Mouse (Mus musculus) frontal cortex, postnatal 25 days (tissue): ENCODE measurements around the gene Rimkla.

Source experiments
- DNase-seq, 2 experiments: peaks; one replicate each; pipeline ENCODE4 v3.0.0; 2022; ENCODE audit warnings: low spot score in 2 of 2

Rimkla gene

GRCm38 (mm10) chr4:119417894-119418293 lies 74.5 kb downstream of the Rimkla start:
- no peak for DNase-seq

DNA sequence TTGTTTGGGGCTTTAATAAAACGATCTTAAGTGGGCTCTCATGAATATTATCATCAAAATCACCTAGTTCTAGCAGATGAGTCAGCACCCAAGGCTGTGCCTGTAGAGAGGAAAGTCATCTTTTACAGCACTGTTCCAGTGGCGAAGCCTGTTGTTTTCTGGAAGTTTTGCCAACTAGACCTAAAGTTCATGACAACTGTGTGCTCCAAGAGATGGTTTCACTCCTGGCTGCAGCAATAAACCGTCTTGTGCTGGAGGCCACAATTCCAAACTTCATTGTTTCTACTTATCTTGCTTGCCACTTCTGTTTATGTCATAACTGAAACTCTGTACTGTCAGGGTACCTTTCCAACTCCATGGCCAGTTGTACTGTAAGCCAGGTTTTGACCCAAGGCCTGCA lies 75.2 kb downstream of the Rimkla start:
- DNase-seq: no peak
